Mouse (Mus musculus): ENCODE measurements around the gene Ackr4.
A peak's percentile ranks its signal among the peaks of the same experiment; 100 is the strongest.

The Ackr4 gene

DNA sequence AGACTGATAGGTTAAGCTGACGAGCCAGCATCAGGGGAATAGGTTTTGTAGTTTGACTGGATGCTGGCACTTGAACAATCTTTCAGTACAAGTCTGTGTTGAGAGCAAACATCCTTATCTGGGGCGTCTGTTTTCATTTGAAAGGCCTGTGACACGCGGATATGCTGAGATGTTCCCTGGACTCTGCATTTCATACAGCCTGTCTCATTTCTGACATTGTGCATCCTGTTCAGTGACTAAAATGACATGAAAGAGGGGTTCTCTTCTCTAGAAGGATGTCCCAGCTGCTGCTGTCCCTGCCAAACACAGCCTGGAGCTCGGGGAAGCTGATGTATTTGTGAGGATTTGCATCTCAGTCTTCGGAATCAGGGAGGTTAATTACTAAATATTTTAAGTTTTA is 19.3 kb downstream of the Ackr4 start:
- no peak for DNase-seq (ENCODE audit: low read depth in 2 of 2, low spot score in 2 of 2)

DNA sequence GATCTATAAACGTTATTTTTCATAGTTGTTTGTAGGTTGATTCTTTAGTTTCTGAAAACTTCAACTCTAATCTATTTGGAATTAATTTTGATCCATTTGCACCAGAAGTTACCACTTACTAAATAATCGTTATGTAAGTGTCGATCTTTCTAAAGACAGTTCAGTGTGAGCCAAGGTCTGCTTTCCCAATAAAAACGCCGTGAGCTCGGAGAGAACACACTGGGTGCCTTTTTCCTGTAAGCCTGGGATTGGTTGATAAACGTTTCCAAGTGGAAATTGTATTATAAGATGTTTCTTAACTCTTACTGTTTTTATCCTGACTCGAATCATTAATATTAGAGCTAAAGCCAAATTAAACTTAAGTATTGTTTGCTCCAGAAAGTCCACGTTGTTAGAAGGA is 19.8 kb downstream of the Ackr4 start:
- no peak for DNase-seq (ENCODE audit: low read depth in 2 of 2, low spot score in 2 of 2)

DNA sequence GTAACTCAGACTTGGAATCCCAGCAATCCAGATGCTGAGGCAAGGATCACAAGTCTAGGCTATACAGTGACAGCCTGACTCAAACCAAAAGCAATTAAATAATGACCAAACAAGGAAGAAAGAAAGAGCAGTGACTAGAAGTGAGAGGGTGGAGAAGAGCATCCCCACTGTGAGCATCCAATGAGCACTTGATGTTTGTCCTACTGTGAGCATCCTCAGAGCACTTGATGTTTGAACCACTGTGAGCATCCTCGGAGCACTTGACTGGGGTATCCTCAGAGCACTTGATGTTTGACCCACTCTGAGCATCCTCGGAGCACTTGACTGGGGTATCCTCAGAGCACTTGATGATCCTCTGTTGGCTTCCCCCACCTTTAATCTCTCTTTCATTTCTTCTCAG is 21.7 kb downstream of the Ackr4 start:
- DNase-seq (ENCODE audit: low read depth in 2 of 2, low spot score in 2 of 2): no peak

DNA sequence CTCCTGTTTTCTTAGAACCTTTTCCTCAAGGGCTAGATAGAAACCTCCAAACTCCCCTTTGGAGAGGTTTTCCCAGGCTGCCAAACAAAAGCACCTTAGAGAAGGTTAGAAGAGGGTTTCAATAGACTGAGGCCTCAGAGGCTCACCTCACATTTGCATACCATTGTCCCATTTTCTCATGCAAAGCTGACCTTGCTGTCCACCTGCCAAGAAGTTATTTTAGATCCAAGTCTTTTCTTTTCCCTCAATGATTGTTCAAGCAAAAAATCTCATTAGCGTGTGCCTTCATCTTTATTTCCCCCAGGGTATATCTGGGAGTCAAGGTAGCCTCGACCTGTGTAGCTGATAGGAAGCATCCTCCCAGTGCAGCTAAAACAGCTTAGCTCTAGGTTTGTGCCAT is 23.8 kb downstream of the Ackr4 start:
- DNase-seq (ENCODE audit: low read depth in 2 of 2, low spot score in 2 of 2): no peak

DNA sequence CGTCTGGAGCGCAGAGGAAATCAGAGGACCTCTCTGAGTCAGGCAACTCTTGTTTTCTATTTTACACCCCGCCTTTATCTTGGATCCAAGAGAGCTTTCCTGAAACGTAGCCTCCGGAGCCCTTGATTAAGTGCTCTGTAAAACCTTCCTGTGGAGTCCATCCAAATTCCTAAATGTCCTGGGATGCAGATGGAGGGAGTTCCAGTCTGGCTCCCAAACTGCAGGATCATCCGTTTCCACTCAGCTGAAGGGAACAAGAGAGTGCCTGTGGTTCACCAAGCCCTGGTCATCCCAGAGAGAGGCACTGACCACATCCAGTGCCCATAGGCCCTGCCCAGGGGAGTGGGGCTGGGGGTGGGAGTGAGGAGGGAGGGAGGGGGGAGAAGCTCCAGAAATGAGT is 24.4 kb downstream of the Ackr4 start:
- DNase-seq (ENCODE audit: low read depth in 2 of 2, low spot score in 2 of 2): no peak

DNA sequence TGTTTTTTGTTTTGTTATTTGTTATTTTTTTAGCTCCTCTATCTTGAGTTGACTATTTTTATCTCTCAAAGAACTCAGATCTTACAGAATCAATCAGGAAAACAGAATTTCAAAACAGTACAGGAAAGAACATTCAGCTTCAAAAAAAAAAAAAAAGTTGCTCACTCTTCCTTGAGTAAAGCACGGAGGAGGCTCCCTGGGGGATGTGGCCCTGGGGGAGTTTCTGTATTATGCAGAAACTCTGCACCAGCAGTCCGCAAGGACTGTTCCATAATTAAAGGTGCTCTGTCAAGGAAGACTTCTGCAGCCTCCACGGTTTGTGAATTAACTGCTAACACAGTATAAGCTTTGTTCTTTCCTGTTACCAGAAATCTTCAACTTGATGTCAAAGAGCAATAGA is 25.3 kb downstream of the Ackr4 start:
- no peak for DNase-seq (ENCODE audit: low read depth in 2 of 2, low spot score in 2 of 2)

DNA sequence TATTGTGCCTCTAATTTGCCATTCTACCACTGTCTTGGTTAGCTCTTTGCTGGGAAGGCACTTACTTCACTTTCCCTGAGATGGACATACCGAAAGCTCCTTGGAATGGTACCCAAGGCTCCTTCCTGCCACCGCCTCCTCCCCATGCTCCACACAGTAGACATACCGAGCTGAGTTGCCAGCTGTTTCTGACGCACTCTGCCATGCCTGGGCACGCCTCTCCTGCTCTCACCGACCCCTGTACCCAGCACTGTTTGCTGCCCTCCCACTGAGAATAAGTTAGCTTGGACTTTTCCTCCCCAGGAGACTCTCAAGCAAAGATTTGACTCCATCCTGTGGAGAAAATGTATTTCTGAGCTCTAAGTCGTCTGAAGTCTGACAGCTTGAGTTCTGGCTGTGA is 25.9 kb downstream of the Ackr4 start:
- DNase-seq (ENCODE audit: low read depth in 2 of 2, low spot score in 2 of 2): no peak

DNA sequence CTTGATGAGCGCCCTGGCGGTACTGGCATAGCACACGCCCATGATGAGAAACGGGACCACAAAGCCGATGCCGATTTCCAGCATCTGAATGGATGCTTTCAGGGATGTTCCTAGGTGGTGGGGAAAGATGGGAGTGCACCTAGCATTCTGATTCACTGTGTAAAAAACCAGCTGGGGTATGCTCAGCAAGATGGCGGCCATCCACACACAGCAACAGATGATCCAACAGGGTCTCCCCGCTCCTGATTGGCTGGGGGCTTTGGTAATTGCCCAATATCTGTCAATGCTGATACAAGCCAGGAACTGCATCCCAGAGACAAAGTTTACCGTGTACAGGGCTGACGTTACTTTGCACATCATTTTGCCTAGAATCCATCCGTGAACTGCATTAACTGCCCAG is 27.7 kb downstream of the Ackr4 start:
- DNase-seq (ENCODE audit: low read depth in 2 of 2, low spot score in 2 of 2): no peak

DNA sequence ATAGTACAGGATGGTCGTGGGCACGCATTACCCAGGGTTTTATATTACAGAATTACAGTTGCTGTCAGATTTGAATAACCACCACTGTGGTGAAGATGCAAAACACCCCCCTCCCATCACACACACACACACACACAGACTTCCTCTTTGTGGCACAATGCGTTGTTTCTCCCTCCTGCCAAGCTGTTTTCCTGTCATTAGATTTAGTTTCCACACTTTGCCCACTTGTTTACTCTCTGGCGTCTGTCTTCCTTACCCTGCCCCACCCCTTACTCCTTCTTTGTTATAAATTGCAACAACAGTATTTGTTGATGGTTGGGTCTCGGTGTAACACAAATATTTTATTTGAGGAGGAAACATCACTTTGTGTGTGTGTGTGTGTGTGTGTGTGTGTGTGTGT is 28.5 kb downstream of the Ackr4 start:
- DNase-seq (ENCODE audit: low read depth in 2 of 2, low spot score in 2 of 2): no peak

DNA sequence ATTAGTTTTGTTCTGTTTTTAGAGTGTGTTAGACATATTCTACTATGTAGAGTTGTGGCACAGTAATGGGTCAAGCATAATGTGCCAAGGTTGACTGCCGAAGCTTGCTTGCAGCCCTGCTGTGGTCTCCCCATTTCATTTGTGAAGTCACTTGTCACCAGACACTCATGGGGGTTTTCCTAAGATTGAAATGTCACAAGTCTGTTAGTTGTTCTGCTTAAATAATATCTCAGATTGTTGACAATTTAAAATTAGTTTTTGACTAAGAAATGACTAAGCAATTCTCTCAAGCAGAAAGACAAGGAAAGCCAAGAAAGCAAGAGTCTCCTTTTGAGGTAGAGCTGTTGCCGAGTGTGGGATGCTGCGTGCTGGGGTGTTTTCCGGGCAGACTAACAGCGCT is 33.8 kb downstream of the Ackr4 start:
- no peak for DNase-seq (ENCODE audit: low read depth in 2 of 2, low spot score in 2 of 2)

DNA sequence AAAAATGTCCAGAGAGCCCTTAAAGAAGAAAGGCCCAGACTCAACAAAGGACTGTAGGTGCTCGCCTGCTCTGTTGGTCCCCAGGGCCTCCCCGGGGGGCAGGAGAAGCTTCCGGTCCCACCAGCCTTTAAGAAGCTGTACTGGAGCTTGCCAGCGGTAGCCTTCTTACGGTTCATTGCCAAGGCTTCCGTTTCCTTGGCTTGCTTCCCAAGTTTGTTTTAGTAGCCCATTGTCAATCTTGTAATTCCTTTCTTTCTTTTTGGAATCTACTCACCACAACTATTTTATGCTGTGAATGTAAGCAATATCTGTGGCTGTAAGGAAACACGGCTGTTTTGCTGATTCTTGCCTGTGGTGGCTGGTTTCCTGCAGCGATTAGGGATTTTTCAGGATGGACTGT is 38.2 kb downstream of the Ackr4 start:
- no peak for DNase-seq (ENCODE audit: low read depth in 2 of 2, low spot score in 2 of 2)

DNA sequence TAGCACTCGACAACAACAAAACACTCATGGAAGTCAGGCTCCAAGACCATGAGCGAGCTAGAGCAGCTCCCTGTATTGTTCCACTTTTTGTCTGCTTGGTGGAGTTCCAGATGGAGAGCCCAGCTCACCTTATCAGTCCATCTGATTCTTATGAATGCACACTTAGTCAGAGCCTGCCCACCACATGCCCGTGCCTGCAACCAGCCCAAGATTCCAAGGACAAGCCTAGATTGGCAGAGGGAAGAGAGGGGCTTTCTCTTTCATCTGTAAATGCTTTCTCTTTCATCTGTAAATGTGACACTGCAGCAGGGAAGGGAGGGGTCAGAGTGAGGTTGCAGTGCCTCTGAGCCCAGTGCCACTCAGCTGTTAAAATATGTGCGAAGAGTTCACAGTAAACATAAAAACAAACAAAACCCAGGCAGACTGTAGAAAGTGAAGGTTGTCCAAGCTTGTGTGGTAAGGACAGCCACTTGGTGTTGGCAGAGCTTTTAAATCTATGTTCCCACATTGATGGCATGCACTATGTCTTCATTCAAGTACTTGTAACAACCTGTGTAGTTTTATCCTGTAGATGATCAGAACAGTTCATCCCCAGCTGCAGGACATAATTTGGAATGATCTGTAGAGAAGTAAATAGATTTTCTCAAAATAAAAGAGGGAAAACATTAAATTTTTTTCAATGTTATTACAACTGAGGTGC is 40.9 kb downstream of the Ackr4 start:
- no peak for DNase-seq (ENCODE audit: low read depth in 2 of 2, low spot score in 2 of 2)

DNA sequence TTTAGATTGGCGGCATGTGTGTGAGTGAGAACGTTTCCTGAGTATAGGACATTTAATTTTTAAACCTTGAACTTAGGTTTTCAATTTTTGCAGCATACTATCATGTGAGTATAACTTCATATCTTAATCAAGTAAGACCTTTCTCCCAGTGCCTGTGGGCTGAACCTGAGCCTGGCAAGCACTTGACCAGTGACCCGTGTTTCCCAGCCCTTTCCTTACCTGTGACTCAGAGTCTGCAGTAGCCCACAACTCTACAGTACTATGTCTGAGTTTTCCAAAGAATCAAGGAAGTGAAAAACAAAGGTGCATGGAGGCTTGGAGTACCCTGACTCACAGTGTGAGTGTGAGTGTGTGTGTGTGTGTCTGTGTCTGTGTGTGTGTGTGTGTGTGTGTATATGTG is 46.7 kb downstream of the Ackr4 start:
- no peak for DNase-seq (ENCODE audit: low read depth in 2 of 2, low spot score in 2 of 2)

DNA sequence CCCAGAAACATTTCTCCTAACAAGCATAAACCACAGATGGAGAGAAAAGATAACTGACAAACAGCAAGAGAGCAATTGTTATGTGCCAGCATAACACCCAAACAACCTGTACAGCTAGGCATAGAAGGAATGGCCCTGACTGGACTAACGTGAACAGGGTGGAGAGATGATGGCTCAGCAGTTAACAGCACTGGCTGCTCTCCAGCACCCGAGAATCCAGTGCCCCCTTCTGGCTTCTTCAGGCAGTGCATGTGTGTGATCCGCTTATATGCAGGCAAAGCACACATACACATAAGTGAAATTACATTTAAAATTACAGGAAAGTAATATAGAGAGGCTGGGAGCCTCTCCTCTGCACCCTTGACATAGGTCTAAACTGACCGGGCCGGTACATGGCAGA is 47.4 kb downstream of the Ackr4 start:
- DNase-seq (ENCODE audit: low read depth in 2 of 2, low spot score in 2 of 2): peak; percentile 28 to 47

DNA sequence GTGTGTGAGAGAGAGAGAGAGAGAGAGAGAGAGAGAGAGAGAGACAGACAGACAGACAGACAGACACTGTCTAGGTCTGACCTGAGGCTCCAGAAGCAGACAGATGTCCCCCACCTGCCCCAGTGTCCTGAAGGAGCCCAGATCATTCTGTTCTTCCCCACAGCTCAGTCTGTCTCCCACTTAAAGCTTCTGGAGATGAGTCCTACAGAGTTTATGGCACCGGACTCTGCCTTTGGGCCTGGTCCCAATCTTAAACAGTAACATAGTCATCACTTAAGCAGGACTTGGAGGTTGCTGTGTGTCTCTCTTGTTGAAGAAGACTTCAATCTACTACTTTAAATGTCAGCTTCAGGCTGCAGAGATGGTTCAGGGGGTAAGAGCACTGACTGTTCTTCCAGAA is 48.0 kb downstream of the Ackr4 start:
- DNase-seq (ENCODE audit: low read depth in 2 of 2, low spot score in 2 of 2): no peak

DNA sequence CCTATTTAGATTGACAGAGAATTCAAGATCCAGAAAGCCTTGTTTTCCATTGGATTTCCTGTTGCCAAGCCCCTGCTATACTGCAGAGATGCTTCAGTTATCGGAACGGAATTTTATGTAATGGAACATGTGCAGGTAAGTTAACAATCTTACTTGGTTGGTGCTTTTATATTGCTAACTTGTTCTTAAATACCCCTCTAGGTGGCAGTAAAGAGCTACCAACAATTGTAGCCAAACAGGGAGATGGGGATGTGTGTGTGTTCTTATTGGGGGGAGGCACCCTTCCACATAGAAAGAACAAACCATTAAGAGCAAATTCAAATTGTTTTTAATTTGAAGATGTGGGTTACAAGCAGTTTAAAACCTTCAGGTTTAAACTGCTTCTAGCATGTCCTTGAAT is 50.9 kb downstream of the Ackr4 start:
- no peak for DNase-seq (ENCODE audit: low read depth in 2 of 2, low spot score in 2 of 2)

DNA sequence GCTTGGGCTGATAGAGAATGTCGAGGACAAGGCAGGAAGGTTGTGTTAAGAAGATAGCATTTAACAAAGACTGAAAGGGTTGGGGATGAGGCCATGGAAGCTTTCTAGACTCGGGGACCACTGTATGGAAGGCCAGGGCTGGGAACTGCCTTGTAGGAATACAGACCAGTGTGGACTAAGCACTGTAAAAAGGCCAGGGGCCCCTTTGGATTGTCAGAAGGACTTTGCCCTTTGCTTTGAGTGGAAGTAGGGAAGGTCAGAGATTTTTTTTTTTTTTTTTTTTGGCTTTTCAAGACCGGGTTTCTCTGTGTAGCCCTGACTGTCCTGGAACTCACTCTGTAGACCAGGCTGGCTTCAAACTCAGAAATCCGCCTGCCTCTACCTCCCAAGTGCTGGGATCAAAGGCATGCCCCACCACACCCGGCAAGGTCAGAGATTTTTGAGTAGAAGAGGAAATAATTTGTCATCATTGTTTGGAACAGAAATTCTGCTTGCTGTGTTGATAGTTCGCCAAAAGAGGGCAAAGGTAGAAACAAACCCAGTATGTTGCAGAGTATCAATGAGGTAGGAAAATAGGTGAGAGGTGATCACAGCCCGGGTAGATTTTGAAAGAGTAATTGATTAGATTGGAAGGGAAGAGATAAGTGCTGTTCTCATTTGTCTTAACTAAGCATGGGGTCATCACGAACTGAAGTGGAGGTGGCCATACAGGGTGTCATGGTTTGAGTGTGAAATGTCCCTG is 55.7 kb downstream of the Ackr4 start:
- no peak for DNase-seq (ENCODE audit: low read depth in 2 of 2, low spot score in 2 of 2)

DNA sequence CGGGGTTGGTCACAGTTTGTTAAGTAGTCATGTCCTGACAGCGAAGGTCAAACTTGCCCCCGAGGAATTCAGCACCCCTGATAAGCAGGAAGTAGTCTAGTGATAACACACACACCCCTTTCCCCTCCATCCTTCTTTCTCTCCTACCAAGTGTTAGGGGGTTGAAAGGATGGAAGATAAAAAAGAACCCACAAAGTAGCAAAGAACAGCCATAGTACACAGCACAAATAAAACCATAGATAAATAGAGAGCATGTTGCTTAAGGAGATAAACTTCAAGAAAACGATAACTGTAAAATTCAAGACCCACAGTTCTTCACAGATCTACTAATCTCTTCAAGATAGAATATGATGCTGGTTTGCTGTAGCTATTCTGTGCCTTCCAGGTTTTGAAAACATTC is 56.5 kb downstream of the Ackr4 start:
- DNase-seq (ENCODE audit: low read depth in 2 of 2, low spot score in 2 of 2): no peak

DNA sequence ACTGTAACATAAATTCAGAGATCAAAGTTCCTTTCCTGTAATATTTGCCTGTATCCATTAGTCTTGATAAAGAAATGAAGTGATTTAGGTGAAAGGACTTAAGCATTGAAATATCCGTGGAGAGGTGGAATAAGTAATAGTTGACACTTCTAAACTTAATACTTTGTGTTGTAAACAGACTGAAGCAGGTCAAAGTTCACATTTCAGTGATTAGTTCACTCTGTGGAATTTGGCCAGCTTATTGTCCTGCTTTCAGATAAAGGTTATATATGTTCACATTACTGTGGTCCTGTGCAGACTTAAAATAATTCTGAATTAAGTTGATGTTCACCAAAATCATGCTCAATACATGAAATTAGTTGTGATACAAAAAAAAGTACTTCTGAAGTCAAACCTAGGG is 62.2 kb downstream of the Ackr4 start:
- DNase-seq (ENCODE audit: low read depth in 2 of 2, low spot score in 2 of 2): no peak

DNA sequence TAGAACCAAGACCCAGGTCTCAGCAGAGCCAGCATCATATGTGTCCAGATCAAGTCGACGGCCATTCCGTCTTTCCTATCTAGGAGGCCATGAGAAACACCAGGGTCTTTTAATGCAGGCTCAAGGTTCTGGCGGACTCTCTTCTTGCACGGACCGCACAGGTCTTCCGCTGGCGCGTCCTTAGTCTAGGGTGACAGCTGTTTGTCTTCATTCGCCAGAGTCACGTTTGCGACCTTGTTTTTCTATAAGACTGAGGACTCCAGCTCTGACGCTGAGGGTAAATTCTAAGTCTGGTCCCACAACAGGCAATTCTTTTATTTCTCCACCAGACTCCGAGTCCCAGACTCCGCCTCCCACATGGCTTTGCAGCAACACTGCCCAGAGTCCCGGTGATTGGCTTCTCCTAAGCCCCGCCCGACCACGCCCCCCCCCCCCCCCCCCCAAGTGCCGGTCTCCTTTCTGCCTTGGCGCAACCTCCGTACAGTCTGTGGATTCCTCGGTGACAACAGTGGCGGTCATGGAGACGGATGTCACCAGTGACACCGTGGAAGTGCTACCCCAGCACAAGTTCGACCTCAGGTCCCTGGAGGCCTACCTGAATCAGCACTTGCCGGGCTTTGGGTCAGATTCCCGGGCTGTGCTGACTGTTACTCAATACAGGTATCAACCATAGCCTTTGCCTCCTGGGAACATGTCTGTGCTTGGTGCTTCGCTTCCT is 63.3 kb downstream of the Ackr4 start, which contains the start of gene Acad11:
Gene Acad11 (plus strand): TSS at position 134 of the 718 bp plus-strand sequence.
- DNase-seq (ENCODE audit: low read depth in 2 of 2, low spot score in 2 of 2): peak; percentile 76 to 85

DNA sequence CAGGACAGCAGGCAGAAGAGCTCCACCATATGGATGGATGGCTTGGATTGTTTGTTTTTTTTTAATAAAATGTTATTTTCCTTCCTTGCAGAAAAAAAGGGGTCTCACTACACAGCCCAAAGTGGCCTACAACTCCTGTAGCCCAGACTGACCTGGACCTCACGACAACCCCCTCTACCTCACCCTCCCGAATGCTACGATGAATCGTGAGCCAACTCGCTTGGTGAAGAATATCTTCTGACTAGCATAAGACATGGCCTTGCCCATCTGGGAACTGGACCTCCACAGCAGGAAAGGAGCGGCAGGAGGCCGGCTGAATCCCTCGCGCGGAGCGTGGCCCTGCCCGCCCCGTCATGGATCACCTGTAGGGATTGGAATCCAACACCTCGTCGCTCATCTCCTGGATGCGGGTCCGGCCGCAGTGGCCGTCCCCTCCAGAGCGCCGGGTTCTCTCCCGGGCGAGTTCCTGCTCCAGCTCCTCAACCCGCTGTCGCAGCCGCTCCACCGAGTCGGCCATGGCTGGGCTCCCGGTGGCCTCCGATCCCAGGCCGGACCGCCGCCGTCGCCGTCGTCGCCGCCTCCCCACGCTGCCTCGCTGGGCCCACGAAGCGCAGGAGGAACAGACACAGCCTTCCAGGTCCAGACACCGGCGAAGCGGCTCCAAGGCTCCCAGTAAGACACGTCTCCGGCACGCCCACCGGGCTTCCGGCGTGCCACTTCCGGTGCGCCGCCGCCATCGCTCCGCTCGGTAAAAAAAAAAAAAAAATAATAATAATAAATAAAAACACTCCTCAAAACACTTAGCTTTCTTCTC is 64.1 kb downstream of the Ackr4 start, which contains the start of gene Uba5:
Gene Uba5 (minus strand): TSS at position 705 of the 814 bp plus-strand sequence.
- DNase-seq (ENCODE audit: low read depth in 2 of 2, low spot score in 2 of 2): no peak
